In the genomic region with DNA sequence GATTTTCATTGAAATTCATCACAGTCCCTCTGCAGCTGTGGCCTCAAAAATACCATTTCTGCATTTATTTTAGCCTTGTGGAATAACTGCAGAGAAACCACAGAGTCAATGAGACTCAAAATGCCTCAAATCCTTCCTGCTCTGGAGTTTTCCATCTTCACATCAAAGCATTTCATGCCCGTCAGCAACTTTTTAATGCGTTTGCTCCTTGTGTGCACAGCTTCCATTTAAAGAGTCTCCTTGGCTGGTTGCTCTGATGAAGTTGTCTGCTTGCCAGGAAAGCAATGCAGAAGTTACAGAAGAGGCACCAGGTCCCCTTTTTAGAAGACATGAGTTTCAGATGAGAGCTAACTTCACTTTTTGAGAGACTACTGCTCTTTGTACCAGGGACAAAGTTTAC, we compare ENCODE assay signal across 16 mouse cellular contexts.
DNase-seq lines count a peak whose midpoint lies in the region; ATAC-seq lines count a peak whose summit lies in the region.
"Had no signal": no experiment of that assay in that cellular context is flagged by ENCODE, and none has a peak within 500 bp of the region (broad histone marks: within the 10 kb centered on the region; RNA-seq: fewer than 3 reads in every experiment).

No protein-coding gene starts in this region.

- no peaks in the 10 kb centered on the region for H3K27me3 ChIP-seq in embryonic facial prominence, embryonic 13.5 days
- H3K27me3 ChIP-seq in embryonic facial prominence, embryonic 10.5 days (replicated peaks; ENCODE audit: low read depth, poor library complexity, severe bottlenecking): no peaks in the 10 kb centered on the region

- ATAC-seq in embryonic facial prominence, embryonic 13.5 days (ENCODE audit: insufficient number of reproducible peaks, insufficient read depth, low FRiP score, low TSS enrichment, low read depth): no peak
- no peak for ATAC-seq in erythroid progenitor cell, adult 5-6 weeks (replicated peaks; ENCODE audit: low FRiP score, poor library complexity, severe bottlenecking)
- ATAC-seq: intestine, postnatal 0 days had no signal

- no peaks in the 10 kb centered on the region for H3K9me3 ChIP-seq in embryonic facial prominence, embryonic 13.5 days
- no peaks in the 10 kb centered on the region for H3K9me3 ChIP-seq in embryonic facial prominence, embryonic 10.5 days
- H3K9me3 ChIP-seq: hindbrain, embryonic 10.5 days had no signal

- H3K36me3 ChIP-seq in embryonic facial prominence, embryonic 13.5 days: no peaks in the 10 kb centered on the region
- no peaks in the 10 kb centered on the region for H3K36me3 ChIP-seq in embryonic facial prominence, embryonic 10.5 days (replicated peaks)
- H3K36me3 ChIP-seq: hindbrain, embryonic 10.5 days had no signal

- no peak for DNase-seq in embryonic facial prominence, embryonic 10.5 days (ENCODE audit: low spot score)
- peak; percentile 13 for DNase-seq in layer of hippocampus, adult 11-12 months (ENCODE audit: low spot score)
- DNase-seq in layer of hippocampus, adult 8-10 months (ENCODE audit: low spot score in 2 of 2): no peak
- peak; percentile 40 for DNase-seq in A20 (ENCODE audit: low read depth, low spot score)
- peak; percentile 3 for DNase-seq in heart, postnatal 14 days
- DNase-seq in thymus, postnatal 10 days (ENCODE audit: low spot score in 2 of 2): no peak
- DNase-seq: cerebellum, adult 9-10 months; gastrocnemius, postnatal 10 days; lung, postnatal 4 days; thymus, adult 2 months had no signal

- peak overlapping the region; percentile 72 for H3K27ac ChIP-seq in embryonic facial prominence, embryonic 13.5 days
- H3K27ac ChIP-seq in embryonic facial prominence, embryonic 10.5 days (replicated peaks): no peak overlapping the region
- H3K27ac ChIP-seq: hindbrain, embryonic 10.5 days had no signal

- H3K4me2 ChIP-seq in embryonic facial prominence, embryonic 13.5 days: no peak overlapping the region
- H3K4me2 ChIP-seq: liver, embryonic 11.5 days had no signal

- 36% methylated on average over 2 of the region's 2 CpGs for WGBS in embryonic facial prominence, embryonic 13.5 days
- WGBS in embryonic facial prominence, embryonic 10.5 days: 77% methylated on average over 2 of the region's 2 CpGs

- intact Hi-C loops in heart, postnatal 14 days (cut with DNase I): no loop called here

- H3K9ac ChIP-seq in embryonic facial prominence, embryonic 13.5 days: no peak overlapping the region

- H3K4me1 ChIP-seq in embryonic facial prominence, embryonic 13.5 days: 0 out of 2 replicates have a peak, but pooled peaks cover 5% of the 10 kb centered on the region
- H3K4me1 ChIP-seq in embryonic facial prominence, embryonic 10.5 days: no peaks in the 10 kb centered on the region
- H3K4me1 ChIP-seq: hindbrain, embryonic 10.5 days had no signal

- H3K4me3 ChIP-seq in embryonic facial prominence, embryonic 13.5 days: no peak overlapping the region
- no peak overlapping the region for H3K4me3 ChIP-seq in embryonic facial prominence, embryonic 10.5 days
- H3K4me3 ChIP-seq: erythroblast, embryonic 14.5 days; hindbrain, embryonic 10.5 days had no signal

Comparison
In these comparisons a context has a peak if more than half of its experiments do, and no peak if none do; other contexts are left out.
1. DNase-seq: peak in layer of hippocampus, adult 11-12 months (single experiment), A20 (single experiment) and heart, postnatal 14 days (2 of 2); none in embryonic facial prominence, embryonic 10.5 days (single experiment), layer of hippocampus, adult 8-10 months (0 of 2) and thymus, postnatal 10 days (0 of 2).